Mouse (Mus musculus): ENCODE measurements around the gene 4930407I10Rik. TPM values are rescaled to one million over a fixed set of nuclear protein-coding genes. Genes with fewer than 3 reads are reported as not detected.
A peak's percentile ranks its signal among the peaks of the same experiment; 100 is the strongest.

4930407I10Rik gene
- total and polyA plus RNA-seq, 2 experiments from 2014 or later: not detected

GRCm38 (mm10) chr15:82033762-82034161, 25.2 kb upstream of the 4930407I10Rik start, which contains the start of gene Desi1:
TSS of gene Desi1 (minus strand) at chr15:82033862.
- Histone ChIP-seq H3K27ac (ENCODE audit: low read depth, low read length) (no peak within 1 kb of the TSS), H3K27me3 (ENCODE audit: insufficient read depth, low read length) (no peaks in the 10 kb centered on the region), H3K9me3 (ENCODE audit: low read length) (no peaks in the 10 kb centered on the region), H3K9ac (no peak within 1 kb of the TSS), H3K4me3 (ENCODE audit: low read depth, low read length) (no peak within 1 kb of the TSS), H3K4me1 (ENCODE audit: insufficient read depth) (no peaks in the 10 kb centered on the region), H3K36me3 (ENCODE audit: insufficient read depth) (peaks cover 75% of the 10 kb centered on the region), H3K4me2 (ENCODE audit: low read depth) (no peak within 1 kb of the TSS)
- WGBS: 90% methylated on average over 4 of the region's 4 CpGs
- TF ChIP-seq CTCF (IDR thresholded peaks at IDR 0.05; ENCODE audit: low read depth): no peak
- ATAC-seq (no peak), DNase-seq (no peak)

- Histone ChIP-seq H3K9me3 (ENCODE audit: low read length) (no peaks in the 10 kb centered on the region), H3K4me1 (ENCODE audit: insufficient read depth) (no peaks in the 10 kb centered on the region), H3K9ac (no peak overlapping the region), H3K27ac (ENCODE audit: low read depth, low read length) (no peak overlapping the region), H3K36me3 (ENCODE audit: insufficient read depth) (peaks cover 70% of the 10 kb centered on the region), H3K4me3 (ENCODE audit: low read depth, low read length) (no peak overlapping the region), H3K4me2 (ENCODE audit: low read depth) (no peak overlapping the region), H3K27me3 (ENCODE audit: insufficient read depth, low read length) (no peaks in the 10 kb centered on the region)
- WGBS: 78% methylated on average over 12 of the region's 12 CpGs
- ATAC-seq: no peak
- DNase-seq: peak; percentile 53
- peak; percentile 52 for TF ChIP-seq CTCF (IDR thresholded peaks at IDR 0.05; ENCODE audit: low read depth)
Measured at GRCm38 (mm10) chr15:82035904-82036689, 22.9 kb upstream of the 4930407I10Rik start.

- peaks cover 55% of the 10 kb centered on the region for H3K36me3 ChIP-seq (ENCODE audit: insufficient read depth)
- peak; percentile 88 for ATAC-seq
Measured at GRCm38 (mm10) chr15:82040650-82041049, 18.3 kb upstream of the 4930407I10Rik start.

GRCm38 (mm10) chr15:82044166-82044784, 14.7 kb upstream of the 4930407I10Rik start:
- H3K4me1 ChIP-seq (ENCODE audit: insufficient read depth): peaks cover 8% of the 10 kb centered on the region
- WGBS: 98% methylated on average over 7 of the region's 7 CpGs
- H3K27me3 ChIP-seq (ENCODE audit: insufficient read depth, low read length): no peaks in the 10 kb centered on the region
- peaks cover 26% of the 10 kb centered on the region for H3K36me3 ChIP-seq (ENCODE audit: insufficient read depth)
- no peak overlapping the region for H3K4me2 ChIP-seq (ENCODE audit: low read depth)
- H3K4me3 ChIP-seq (ENCODE audit: low read depth, low read length): no peak overlapping the region
- peak; percentile 58 for TF ChIP-seq CTCF (IDR thresholded peaks at IDR 0.05; ENCODE audit: low read depth)
- no peaks in the 10 kb centered on the region for H3K9me3 ChIP-seq (ENCODE audit: low read length)
- DNase-seq: peak; percentile 15
- no peak for ATAC-seq
- H3K9ac ChIP-seq: no peak overlapping the region
- H3K27ac ChIP-seq (ENCODE audit: low read depth, low read length): no peak overlapping the region

More at GRCm38 (mm10) chr15:82040650-82041049, 18.3 kb upstream of the 4930407I10Rik start:
- Histone ChIP-seq H3K4me2 (ENCODE audit: low read depth) (no peak overlapping the region), H3K27me3 (ENCODE audit: insufficient read depth, low read length) (no peaks in the 10 kb centered on the region), H3K9ac (no peak overlapping the region), H3K27ac (ENCODE audit: low read depth, low read length) (no peak overlapping the region), H3K9me3 (ENCODE audit: low read length) (no peaks in the 10 kb centered on the region), H3K4me1 (ENCODE audit: insufficient read depth) (no peaks in the 10 kb centered on the region; the same call in 1 of the 2 replicates), H3K4me3 (ENCODE audit: low read depth, low read length) (no peak overlapping the region)
- peak; percentile 75 for DNase-seq
- TF ChIP-seq CTCF (IDR thresholded peaks at IDR 0.05; ENCODE audit: low read depth): peak; percentile 86
- 100% methylated on average over 1 of the region's 1 CpGs for WGBS

GRCm38 (mm10) chr15:82046246-82046891, 12.6 kb upstream of the 4930407I10Rik start:
- Histone ChIP-seq H3K9me3 (ENCODE audit: low read length) (no peaks in the 10 kb centered on the region), H3K4me3 (ENCODE audit: low read depth, low read length) (peak overlapping the region; percentile 98), H3K9ac (peak overlapping the region; percentile 91), H3K36me3 (ENCODE audit: insufficient read depth) (peaks cover 13% of the 10 kb centered on the region; the same call in 1 of the 2 replicates), H3K4me2 (ENCODE audit: low read depth) (peak overlapping the region; percentile 92), H3K27me3 (ENCODE audit: insufficient read depth, low read length) (no peaks in the 10 kb centered on the region), H3K4me1 (ENCODE audit: insufficient read depth) (peaks cover 8% of the 10 kb centered on the region), H3K27ac (ENCODE audit: low read depth, low read length) (no peak overlapping the region)
- ATAC-seq (no peak), DNase-seq (no peak)
- TF ChIP-seq CTCF (IDR thresholded peaks at IDR 0.05; ENCODE audit: low read depth): no peak
- 2% methylated on average over 26 of the region's 26 CpGs for WGBS

- ATAC-seq (peak; percentile 97), DNase-seq (peak; percentile 95)
- peaks cover 12% of the 10 kb centered on the region; the same call in 1 of the 2 replicates for H3K36me3 ChIP-seq (ENCODE audit: insufficient read depth)
- H3K27ac ChIP-seq (ENCODE audit: low read depth, low read length): peak within 1 kb of the TSS; percentile 93
- peak within 1 kb of the TSS; percentile 98 for H3K4me3 ChIP-seq (ENCODE audit: low read depth, low read length)
- TF ChIP-seq CTCF (IDR thresholded peaks at IDR 0.05; ENCODE audit: low read depth): no peak
- H3K9ac ChIP-seq: peak within 1 kb of the TSS; percentile 91
- H3K4me2 ChIP-seq (ENCODE audit: low read depth): peak within 1 kb of the TSS; percentile 92
- no peaks in the 10 kb centered on the region for H3K27me3 ChIP-seq (ENCODE audit: insufficient read depth, low read length)
- no peaks in the 10 kb centered on the region for H3K9me3 ChIP-seq (ENCODE audit: low read length)
- peaks cover 8% of the 10 kb centered on the region for H3K4me1 ChIP-seq (ENCODE audit: insufficient read depth)
- WGBS: 2% methylated on average over 74 of the region's 74 CpGs
Measured at GRCm38 (mm10) chr15:82047080-82047883, 11.7 kb upstream of the 4930407I10Rik start, which contains the start of gene Snu13. TSS of gene Snu13 (minus strand) at chr15:82047598.
